Mouse (Mus musculus) adrenal gland, postnatal 25 days (tissue): Measurements from ENCODE around the gene Cbx7. TPM values are rescaled to one million over a fixed set of nuclear protein-coding genes. Genes with fewer than 3 reads are reported as not detected.

ENCODE experiments used
- DNase-seq: peaks from one replicate; pipeline ENCODE4 v3.0.0; 2021; ENCODE audit warnings: mixed read lengths
- long read RNA-seq: library from polyadenylated mRNA; stranded (forward); transcript quantifications from one replicate; pipeline ENCODE4 v2.0.0, GENCODE M21; 2021
- total RNA-seq: library from RNA; stranded (reverse); gene quantifications from 2 replicates; pipeline ENCODE4 v1.2.3, GENCODE M21; 2021

The Cbx7 gene
- total RNA-seq: 15.7 and 22.4 TPM in 2 replicates
- long read RNA-seq, partial matches to known transcripts: 0 of 12 reads
- long read RNA-seq, other reads (novel, unspliced or antisense): 11 of 12 reads

DNA sequence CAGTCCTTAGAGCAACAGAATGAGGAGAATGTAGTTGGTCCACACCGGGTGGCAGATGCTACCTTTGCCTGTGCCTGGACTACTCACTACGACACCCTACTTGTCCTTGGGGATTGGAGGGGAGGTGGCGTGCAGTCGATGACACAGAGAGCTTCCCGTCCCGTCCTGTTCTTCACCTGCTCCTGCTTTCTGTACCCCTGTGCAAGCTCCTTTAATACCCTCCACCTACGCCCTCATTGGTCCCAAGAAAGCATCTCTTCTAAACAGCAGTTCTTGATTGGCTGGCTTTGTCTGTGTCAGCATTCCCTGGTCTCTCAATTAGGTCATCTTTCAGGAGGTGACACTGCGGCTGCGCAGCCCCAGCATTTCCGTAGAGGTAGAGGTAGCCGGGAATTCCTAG is at the start of gene Cbx7:
Cbx7 (minus strand) TSS at position 180 of the 400 bp plus-strand sequence.
- no peak for DNase-seq

DNA sequence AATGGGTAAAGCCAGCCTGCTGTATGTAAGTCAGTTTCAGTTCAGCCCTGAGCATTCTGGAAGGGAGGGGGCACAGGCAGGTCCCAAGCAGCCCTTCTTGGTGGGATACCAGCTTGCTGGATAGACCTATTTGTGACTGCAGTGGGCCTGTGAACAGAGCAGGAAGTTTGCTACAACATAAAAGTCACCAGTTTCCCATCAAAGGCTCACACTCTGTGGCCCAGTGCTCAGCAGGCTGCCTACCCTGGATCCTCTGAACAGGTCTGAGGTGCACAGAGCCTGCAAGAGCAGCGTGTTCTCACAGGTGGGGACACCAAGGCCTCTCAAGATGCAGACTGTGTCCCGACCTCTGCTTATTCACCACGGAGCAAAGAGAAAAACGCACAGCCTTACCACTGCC is 49.6 kb upstream of the Cbx7 start:
- no peak for DNase-seq

GRCm38 (mm10) chr15:80019625-80020024 is 48.7 kb upstream of the Cbx7 start:
- no peak for DNase-seq

DNA sequence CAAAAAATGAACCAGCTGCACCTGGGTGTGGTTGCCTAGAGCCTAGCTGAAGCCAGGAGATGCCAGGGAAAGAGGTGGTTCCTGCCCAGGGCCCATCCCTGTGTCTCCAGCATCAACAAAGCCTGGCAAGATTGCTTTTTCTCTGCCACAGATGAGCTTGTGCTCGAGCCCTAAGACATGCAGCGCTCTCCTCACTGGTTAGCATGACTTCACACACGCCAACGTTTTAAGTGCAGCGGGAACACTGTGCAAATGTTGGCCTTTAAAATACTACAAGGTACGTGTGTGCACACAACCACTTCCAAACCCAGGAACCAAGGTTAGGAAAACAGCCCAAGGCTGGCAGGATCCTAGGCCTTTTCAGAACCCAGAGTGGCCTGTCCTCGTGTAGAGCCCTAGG is 48.3 kb upstream of the Cbx7 start:
- no peak for DNase-seq

DNA sequence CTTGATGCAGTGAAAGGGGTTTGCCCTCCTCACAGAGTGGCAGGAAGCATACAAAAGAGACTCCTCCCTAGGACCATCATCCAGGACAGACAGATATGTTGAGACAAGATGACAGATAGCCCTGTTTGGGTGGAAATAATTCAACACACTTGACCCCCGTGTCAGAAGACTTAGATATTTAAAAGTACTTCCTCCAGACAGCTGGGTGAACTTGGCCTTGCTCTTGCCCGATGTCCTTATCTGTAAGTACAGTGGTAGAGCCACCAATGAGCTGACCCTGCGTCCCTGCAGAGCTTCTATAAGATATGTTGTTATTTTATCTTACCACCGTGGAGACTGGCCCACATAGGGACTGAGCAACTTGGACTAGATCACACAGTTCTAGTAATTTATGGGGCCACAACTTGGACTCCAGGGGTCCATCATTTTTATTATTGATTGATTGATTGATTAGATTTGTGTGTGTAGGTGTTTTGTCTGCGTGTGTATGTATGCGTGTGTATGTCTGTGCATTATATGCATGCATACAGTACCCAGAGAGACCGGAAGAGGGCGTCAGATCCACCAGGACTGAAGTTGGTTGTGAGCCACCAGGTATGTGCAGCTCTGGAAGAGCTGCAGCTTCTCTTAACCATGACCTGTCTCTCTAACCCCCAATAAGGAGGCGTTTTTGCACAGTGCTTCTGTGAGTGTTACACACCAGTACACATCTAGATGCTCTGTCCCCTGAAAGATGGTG is 45.8 kb upstream of the Cbx7 start:
- DNase-seq: no peak

- no peak for DNase-seq
Measured at GRCm38 (mm10) chr15:80015211-80015952, 44.5 kb upstream of the Cbx7 start.

DNA sequence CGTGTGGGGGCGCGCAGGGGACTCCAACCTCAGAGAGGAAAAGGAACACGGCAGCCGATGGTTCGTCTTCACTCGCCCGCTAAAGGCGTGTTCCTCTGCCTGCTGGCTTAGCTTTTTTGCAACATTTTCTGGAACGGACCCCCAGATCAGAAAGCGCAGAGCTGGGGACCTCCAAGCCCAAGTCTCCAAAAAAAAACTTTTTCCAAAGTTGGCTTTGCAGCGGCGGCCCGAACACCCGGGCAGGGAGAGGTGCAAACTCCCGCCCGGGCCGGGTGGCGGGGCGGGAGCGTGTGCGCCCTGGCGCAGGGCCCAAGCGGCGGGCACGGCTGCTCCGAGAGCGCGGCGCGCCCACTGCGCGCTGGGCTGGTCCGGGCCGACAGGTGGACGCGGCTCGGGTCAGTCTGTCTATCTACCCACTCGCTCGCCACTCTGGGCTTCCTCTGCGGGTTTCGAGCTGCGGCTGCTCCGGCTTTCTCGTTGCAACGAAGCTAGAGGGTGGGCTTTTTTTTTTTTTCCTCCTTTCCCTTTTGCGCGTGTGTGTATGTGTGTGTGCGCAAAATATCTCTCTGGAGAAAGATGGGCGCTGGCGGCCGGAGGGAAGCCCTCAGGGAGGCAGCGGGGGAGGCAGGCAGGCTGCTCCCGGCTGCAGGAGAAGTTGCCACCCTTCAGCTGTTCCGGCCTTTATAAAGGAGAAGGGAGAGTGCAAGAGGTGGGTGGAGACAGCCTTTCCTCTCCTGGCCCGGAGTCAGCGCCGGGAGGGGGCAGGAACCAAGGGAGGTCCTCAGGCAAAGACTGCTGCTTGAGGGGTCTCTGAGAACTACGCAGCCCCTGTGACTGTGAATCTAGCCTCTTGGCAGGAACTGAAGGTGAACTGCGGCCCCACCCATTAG is 43.6 kb upstream of the Cbx7 start, which contains the start of gene Pdgfb:
Pdgfb (minus strand) TSS at position 657 of the 890 bp plus-strand sequence.
- DNase-seq: peak; percentile 83

GRCm38 (mm10) chr15:80014031-80014320 is 43.1 kb upstream of the Cbx7 start:
- no peak for DNase-seq

DNA sequence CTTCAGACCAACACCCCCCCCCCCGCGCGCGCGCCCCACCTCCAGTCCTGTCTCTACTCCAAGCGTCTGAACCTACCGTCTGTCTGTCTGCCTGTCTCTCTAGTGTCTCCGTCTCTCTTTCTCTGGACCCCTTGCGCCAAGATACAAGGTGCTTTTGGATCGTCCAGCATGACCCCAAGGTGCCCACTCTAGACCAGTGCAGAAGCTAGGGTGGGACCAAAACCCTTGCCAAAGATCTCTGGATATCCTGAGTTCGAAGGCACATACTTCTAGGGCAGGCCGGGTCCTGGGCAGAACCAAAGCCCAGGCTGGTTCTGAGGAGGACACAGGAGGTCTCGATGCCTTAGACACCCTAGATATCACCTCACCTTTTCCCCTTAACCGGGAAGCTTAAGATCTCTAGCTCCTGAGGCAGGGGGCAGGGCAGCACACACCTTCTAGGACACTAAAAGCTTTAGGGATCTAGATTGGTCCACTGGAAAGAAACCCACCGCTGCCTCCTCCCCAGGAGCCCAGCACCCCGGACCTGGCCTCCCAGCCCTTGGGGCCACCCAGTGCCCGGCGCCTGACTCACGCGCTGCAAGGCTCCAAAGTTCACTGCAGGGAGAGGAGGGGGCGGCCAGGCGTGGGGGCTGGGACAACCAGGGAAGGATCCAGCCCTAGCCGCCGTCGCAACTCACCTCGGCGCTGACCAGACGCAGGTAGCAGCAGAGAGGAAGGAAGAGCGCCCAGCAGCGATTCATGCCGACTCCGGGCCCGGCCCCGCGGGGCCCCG is 42.5 kb upstream of the Cbx7 start:
- peak; percentile 67 for DNase-seq

GRCm38 (mm10) chr15:80012527-80013201 is 41.7 kb upstream of the Cbx7 start:
- DNase-seq: peak; percentile 57

GRCm38 (mm10) chr15:80011778-80012526 is 41.0 kb upstream of the Cbx7 start:
- DNase-seq: peak; percentile 52

DNA sequence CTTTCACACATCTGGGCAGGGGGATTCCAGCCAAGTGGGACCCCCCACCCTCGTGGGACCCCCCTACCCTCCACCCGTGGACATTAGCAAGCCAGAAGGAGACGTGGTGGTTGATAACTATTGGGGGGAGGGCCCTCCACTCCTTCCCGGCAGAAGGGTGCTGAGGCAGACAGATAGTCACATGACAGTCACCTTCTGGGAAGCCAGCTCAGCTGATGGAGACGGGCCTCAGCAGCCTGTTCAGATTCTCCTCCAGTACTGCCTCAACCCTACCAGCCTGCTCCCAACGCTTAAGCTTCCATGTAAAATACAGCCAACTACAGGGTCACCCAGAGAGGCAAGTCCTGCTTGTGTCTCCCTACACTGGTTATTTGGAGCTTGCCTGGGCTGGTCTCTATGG is 40.3 kb upstream of the Cbx7 start:
- DNase-seq: no peak

DNA sequence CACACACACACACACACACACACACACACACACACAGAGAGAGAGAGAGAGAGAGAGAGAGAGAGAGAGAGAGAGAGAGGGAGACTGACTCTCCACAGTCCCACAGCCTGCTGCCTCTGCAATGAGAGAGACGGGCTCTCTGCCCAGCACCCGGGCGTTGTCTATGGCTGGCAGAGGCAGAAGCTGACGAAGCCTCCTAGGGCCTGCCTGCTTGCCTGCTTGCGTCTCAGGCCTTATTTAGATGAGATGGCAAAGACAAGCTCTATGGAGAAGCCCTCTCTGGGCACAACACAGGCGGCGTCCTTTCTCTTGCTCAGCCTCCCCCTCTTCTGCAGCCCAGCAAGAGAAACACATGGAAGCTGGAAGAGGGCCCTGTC is 39.3 kb upstream of the Cbx7 start:
- no peak for DNase-seq

DNA sequence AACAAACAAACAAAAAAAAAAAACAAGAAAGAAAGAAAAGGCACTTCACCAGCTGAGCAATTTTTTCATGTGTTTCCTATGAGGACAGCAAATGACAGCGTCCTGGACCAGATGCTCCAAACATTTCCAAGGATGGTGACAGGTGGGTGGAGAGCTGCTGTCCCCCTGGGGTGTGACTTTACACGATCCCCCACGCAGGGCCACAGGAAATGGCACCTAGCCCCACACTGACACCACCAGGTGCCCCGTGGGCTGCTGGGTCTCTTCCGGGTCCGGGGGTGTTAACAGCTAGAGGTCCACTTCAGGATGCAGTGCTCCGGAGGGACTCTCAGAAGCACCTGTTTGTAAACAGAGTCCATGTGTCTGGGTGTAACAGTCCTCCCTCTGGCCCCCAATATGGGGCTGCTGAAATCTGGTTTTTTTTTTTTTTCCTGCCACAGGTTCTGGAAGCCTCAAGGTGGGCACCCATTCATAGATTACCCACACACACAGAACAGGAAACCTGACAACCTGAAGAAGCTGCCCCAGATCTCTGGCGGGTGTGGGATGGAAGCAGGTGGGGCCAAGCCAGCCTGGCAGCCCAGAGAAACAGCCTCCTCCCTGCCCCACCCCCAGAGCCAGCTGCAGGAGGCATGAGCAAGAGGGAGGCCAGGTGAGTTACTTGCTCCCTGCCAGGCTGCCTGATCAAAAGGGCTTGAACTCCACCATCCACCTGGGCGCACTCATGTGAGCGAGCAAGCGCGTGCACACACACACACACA is 38.7 kb upstream of the Cbx7 start:
- DNase-seq: no peak

- no peak for DNase-seq
Measured at GRCm38 (mm10) chr15:80008461-80008860, 37.5 kb upstream of the Cbx7 start.

DNA sequence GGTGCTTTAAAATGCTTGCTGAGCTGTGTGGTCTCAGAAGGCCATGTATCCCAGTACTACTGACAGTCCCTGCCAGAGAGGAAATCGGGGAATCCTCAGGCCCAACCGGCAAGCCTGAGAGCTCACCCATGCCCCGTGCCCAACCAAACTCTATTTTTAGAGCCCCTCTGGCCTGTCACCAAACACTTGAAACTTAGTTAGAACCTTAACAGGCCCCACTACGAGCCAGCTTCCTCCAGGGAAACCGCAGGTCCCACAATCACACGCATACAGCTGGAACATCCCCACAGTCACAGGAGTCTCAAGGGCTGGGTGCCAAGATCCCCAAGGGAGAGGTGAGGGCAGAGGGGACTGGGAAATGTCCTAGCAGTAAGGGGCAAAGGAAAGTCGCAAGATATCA is 35.2 kb upstream of the Cbx7 start:
- no peak for DNase-seq

DNA sequence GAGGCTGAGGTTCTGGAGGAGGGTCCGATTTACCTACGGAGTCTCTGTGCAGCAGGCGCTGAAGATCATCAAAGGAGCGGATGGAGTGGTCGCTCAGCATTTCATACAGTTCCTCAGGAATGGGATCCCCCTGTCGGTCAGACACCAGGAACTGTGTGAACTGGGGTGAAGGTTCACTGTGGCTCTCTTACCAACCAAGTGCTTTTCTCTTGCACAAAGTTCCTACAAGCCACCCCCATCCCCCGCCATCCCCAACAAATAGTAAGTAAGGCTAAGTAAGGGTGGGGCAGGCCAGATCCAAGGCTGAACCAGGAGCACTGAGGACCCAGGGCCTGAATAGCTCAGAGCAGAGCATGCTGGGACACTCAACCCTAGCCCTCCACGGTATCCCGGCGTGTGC is 34.5 kb upstream of the Cbx7 start:
- no peak for DNase-seq

GRCm38 (mm10) chr15:80004644-80005340 is 33.9 kb upstream of the Cbx7 start:
- no peak for DNase-seq

DNA sequence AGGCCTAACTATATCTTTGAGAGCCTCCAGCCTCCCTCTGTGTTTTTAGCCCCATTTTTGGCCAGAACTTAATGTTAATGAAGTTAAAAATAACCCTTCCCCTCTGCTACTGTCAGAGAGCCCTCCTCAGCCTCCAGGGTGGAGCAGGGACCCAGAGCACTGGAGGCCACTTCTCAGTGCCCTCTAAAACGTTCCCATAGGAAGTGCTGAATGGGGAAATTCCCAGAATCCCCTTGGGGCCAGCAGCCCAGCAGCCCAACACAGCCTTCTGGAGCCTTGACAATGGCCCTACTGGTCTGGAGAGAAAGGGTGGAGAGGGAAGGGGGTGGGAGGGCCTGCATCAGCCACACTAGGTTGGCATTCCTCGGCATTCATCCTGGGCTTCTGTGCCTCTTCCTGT is 32.7 kb upstream of the Cbx7 start:
- no peak for DNase-seq
